Mouse (Mus musculus) kidney, postnatal 4 days (tissue): Measurements from ENCODE around the gene Ablim2.

ENCODE experiments used
- DNase-seq, 2 experiments: peaks; one replicate each; pipeline ENCODE4 v3.0.0; 2021; ENCODE audit warnings: mixed read lengths in 2 of 2

The Ablim2 gene

DNA sequence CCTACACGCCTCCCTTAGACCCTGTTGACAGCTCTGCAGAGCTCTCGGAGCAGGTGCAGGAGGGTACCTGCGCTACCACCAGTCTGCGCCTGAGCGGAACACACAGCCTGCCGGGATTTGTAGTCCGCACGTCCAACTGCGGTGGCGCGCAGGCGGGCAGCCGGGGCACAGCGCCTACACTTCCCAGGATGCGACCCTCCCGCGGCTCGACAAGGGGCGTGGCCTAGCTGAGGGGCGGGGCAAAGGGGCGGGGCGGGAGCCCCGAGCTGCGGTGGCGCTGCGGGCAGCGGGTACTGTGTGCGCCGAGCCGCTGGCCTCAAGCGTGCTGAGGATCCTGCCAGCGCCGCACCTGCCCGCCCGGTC lies at the start of gene Ablim2:
Gene Ablim2, plus strand, starts transcription at position 242 of the 363 bp plus-strand sequence.
- peak; percentile 92 to 95 for DNase-seq

DNA sequence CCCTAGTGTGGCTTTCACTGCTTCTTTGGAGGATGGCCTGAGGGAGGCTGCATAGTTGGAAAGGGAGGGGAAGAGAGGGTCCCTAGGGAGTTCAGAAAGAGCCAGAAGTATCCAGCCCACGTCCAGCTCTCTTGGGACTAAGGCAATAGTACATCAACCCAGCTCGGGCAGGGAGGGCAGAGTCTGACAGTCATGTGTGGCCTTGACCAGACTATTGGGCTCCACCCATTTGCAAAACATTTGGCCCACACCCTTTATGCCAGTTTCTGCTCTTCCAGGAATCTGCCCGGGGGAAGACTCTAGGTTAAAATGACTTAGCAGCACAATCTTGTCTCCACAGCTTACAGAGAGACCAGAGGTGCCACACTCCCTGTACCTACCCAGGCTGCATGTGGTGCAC lies 47.2 kb upstream of the Ablim2 start:
- no peak for DNase-seq

GRCm38 (mm10) chr5:35710931-35711330 lies 46.7 kb upstream of the Ablim2 start:
- DNase-seq, result no peak

DNA sequence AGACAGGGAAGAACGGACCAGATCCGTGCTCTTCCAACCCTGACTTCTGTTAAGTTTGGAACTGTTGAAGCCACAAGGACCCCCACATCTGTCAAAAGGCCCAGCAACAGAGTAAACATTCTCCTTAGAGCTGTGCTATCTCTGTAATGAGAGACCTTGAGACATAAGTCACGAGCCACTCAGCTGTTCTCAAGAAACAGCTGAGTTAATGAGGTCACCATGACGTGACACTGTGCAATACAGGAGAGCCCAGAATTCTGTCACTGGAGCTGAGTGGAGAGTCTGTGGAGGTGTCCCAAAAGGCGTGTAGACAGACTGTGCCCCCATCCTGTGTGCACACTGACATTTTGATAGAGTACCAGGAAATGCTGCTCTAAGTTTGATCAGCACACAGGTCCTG lies 45.2 kb upstream of the Ablim2 start:
- DNase-seq, result no peak

- peak; percentile 85 to 88 for DNase-seq
These were observed 43.9 kb upstream of the Ablim2 start for GRCm38 (mm10) chr5:35713649-35714354.

DNA sequence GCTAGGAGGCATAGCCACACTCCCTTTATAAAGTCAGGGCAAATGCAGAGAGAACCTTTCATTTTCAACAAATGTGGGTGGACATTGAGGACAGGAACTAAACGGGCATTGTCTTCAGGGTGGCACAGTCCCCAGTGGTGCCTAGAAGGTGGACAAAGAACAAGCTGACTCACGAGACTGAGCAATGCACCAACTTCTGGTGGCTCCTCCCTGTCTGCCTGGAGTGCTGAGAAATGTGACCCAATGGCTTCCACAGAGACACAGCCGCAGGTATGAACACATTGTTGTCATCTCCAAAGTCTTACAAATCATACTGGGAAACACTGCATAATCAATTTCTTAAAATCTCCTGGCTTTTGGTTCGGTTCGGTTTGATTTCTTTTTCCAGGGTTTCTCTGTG lies 40.2 kb upstream of the Ablim2 start:
- DNase-seq, result no peak

DNA sequence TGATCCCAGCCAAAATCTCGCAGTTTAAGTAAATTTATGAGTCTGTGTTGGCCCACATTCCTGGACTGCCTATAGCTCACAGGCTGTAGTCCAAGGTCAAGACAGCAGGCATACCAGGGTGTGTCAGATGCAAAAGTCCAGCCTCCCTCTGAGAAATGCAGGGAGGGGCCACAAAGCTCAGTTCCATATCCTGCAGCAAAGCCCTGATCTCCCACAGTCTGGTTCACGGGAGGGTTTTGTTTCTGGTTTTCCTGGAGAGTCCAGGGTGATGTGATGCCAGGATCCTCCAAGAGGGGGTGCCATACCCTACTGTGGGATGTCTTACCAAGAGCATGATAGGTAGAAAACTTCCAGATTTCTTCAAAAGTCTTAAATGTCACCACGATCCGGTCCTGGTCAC lies 39.7 kb upstream of the Ablim2 start:
- DNase-seq, result peak; percentile 84 to 87

DNA sequence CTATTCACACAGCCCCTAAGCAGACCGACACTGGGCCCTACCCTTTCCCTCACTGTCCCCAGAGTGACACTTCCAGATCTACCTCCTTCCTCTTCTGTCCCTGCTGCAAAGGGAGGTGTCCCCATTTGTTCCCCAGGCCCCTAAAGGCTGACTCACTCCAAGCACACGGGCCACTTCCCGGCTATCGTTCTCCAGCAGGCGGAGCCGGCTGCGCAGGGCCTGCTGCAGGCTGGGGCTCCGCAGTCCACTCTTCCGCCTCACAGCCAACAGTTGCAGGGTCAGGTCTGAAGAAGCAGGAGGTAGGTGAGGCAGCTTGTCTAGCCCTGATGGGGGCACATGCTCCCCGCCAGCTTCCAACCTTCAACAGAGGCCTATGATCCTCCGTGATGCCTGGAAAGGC lies 38.9 kb upstream of the Ablim2 start:
- DNase-seq, result no peak

DNA sequence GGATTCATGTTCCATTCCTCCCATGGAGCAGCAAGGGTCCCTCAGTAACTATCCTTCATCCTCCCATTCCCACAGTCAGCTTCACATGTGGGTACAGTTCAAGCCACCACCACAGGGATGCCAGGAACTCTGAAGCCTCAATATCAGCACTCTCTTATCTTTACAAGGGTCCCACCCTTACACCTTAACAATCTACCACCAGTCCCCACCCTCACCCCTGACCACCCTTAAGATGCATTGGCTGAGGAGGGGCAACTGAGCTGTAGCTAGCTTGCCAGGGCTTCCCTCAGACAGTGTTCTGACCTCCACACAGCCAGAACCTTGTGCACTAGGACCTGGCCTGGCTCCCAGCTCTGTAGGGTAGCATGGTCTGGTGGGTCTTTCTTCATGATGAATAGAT lies 38.3 kb upstream of the Ablim2 start:
- no peak for DNase-seq

DNA sequence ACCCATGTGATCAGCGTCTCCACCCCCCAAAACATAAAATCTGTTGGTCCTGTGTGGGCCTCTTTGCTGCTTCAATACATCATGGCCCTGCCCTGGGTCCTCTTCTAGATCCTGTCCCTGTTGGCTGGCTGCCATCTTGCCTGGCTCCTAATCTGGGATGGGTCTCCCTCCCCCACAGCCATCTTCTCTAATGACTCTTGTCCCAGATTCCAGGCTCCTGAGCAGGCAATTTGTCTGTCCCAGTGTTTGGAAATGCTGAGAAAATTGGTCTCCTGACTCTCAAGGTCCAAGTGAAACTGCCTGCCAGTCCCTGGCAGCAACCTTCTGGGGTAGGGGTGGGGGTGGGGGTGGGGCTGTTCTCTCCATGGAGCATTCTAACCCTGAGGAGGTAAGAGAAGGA lies 37.8 kb upstream of the Ablim2 start:
- peak; percentile 57 to 63 for DNase-seq

DNA sequence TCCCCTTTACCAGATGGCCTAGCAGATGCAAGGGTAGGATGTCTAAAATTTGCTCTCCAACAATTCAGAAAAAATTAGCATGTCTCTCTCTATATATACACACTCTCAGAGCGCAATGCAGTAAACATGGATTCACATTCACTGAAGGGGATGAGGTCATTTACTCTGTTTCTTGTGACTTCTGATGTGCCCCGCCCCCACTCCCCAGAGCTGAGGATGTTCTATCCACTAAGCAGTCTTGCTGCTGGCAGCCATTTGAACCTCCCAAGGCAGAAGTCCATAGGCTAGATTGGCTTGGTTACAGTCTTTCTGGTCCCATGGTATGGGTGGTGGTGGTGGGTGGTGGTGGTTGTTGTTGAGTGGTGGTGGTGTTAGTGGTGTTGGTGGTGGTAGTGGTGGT lies 35.7 kb upstream of the Ablim2 start:
- no peak for DNase-seq

DNA sequence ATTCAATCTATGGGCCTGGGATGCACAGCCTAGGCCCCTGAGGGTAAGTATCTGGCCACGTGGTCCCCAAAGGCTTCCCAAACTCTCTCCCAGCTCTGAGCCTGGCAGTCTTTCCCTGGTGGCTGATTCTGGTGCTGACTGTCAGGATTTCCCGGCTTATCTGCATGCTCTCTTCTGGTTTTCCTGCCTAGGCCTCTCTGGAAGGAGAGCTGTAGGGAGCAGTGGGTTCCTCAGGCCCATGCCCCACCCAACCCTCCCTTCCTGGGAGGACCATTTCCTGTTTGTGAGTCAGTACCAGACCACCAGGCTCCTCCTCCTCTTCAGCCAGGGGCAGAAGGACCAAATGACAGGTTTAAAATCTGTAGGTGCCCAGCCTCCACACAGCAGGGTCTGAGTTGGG lies 35.0 kb upstream of the Ablim2 start:
- peak in 1 of 2 experiments; percentile 29 for DNase-seq

GRCm38 (mm10) chr5:35723900-35724299 lies 33.8 kb upstream of the Ablim2 start:
- DNase-seq, result no peak

- DNase-seq, result no peak
These were observed 31.8 kb upstream of the Ablim2 start for GRCm38 (mm10) chr5:35725840-35726239.

GRCm38 (mm10) chr5:35727447-35727846 lies 30.2 kb upstream of the Ablim2 start:
- DNase-seq, result peak in 1 of 2 experiments; percentile 26

DNA sequence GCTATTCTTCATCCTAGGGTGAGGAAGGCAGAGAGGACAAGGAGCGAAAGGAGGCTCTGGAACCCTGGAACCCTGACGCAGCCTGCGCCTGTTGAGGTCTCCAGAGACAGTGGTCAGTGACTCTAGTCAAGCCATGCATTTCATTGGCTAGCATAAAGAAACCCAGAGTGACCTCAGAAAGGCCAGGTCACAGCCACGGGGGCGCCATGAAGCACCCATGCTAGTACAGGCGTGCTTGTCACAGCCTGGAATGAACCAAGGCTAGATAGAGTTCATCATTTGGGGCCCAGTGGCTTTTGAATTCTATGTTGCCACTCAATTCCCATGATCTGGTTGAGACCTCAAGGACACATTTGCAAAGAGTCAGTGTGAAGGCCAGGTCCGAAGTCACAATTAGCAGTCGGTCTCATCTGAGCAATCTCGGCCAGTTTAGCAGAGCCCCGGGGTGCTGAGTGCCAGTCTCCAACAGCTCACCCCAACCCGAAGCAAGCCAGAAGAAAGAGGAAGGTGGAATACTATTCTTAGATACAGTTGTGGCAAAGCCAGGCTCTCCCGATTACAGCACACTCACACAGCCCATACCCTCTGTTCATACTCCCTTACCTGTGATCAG lies 29.2 kb upstream of the Ablim2 start:
- no peak for DNase-seq

- DNase-seq, result peak; percentile 89 to 94
These were observed 28.7 kb upstream of the Ablim2 start for GRCm38 (mm10) chr5:35728957-35729460.

- DNase-seq, result peak; percentile 65 to 79
These were observed 27.8 kb upstream of the Ablim2 start for GRCm38 (mm10) chr5:35729844-35730243.

- DNase-seq, result no peak
These were observed 27.1 kb upstream of the Ablim2 start for GRCm38 (mm10) chr5:35730552-35730951.

DNA sequence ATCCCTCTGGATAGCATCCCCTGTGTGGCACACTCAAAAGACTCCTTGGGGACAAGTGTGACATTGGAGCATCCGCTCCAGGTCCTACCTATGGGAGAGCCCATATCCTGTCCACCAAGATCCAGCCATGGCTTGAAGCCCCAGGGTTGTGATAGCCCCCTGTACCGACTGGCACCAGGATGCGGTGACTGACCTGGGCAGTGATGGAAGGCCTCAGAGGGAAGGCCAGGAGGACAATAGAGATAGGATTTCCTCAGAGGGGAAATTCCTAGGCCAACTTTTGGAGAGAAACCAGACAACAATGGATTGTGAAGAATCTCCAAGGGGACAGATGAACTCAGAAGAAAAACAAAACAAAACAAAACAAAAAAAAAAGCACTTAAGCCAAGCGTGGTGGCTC lies 26.7 kb upstream of the Ablim2 start:
- DNase-seq, result no peak

- DNase-seq, result peak in 1 of 2 experiments; percentile 47
These were observed 24.2 kb upstream of the Ablim2 start for GRCm38 (mm10) chr5:35733523-35733922.

- DNase-seq, result peak; percentile 57 to 76
These were observed 20.3 kb upstream of the Ablim2 start for GRCm38 (mm10) chr5:35737231-35737901.

DNA sequence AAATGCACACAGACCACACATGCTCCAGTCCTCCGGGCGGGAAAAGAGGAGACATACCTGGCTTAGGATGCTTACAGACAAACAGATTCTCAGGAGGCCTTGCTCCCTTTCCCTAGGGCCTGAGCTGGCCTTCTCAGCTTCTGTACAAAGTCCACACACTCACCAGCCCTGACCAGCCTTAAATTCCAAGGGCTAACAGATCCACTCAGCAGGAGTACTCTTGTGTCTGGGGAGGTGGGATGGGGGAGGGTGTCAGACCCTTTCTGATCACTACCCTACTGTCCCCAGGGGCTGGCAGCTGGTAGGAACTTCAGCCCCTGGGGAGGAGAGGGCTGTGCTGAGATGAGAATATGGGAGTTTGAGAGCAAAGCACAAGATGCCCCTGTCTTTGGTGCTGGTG lies 18.7 kb upstream of the Ablim2 start:
- DNase-seq, result peak in 1 of 2 experiments; percentile 49
